Mouse (Mus musculus) mesoderm, embryonic 11.5 days (tissue): ENCODE data around the gene 3110082I17Rik.

ENCODE experiments used
- DNase-seq: peaks from one replicate; pipeline ENCODE4 v3.0.0-alpha.2; 2012; ENCODE audit warnings: low read depth, low spot score

Gene 3110082I17Rik

DNA sequence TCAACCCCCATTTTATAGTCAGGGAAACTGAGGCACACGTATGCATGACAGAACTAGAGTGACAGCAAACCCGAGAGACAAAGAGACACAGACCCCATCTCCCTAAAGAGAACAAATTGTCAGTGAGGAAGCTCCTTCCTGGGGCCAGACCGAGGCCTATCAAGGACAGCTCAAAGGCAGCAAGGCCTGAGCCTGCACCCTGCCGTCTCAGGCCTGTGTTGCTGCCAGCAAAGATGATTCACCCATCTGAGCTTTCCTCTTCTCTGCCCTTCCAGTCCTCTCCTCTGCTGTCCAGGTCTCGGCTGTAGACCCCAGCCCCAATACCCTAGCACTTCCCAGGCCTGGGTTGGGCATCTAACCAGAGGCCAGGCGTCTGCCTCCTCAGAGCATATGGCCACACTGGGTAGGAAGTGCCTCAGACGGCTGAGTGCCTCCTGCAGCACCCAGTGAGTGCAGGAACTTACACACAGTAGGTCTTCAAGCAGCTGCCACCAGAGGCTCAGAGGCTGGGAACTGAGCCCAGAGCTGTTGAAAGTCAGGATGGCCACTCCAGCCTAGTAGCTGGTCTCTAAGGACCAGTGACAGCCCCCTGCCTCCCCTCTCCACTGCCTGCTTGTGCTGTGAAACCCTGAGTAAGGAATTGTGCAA lies 133.2 kb downstream of the 3110082I17Rik start:
- no peak for DNase-seq

DNA sequence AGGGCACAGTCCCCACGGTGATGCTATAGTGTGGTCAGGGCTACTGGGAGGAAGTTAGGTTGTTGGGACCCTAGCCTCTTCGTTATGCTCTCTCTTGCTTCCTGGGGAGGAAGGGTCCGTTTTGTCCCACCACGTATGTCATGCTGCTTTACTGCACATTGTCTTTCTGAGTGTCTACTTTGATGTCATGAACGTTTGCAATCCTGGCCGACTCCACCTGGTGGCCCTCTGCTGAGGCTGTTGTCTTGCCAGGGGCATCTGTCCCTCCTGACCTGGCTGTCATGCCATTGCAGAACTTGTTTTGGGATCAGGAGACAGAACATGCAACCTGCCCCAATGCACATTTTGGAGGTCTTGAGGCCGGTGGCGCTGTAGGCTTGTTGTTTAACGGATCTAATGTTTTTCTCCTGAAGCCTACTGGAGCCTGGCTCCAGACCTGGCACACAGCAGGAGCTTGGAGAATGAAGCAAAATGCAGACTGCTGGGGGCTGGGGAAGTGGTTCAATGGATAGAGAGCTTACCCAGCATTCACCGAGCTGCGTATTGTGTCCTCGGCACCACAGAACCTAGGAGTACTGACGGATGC lies 134.1 kb downstream of the 3110082I17Rik start:
- DNase-seq: no peak

DNA sequence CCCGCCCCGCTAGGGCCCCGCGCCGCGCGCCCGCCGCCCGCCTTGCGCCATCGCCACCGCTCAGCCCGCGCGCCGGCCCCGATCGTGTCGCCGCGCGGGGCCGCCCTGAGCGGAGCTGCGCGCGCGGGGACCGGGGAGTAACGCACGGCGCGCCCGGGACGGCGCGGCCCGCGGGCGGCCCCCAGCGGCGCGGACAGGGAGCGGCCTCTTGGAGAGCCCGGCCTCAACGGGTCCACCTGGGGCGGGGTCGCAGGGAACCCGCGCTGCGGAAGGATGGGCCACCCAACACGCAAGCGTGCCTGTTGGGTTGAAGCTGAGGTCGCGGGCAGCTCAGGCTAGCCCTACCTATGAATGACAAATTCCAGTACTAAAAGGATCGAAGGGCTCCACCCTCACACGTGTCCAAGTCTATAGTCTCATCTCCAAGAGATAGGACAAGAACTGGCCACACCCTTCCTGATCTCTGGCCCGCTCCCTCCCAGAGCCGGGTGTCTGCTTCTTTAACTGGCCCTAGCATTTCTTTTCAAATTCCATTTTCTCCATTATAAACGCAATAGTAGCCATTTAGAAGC lies 134.8 kb downstream of the 3110082I17Rik start, which contains the start of gene Adap1:
TSS of gene Adap1 (minus strand) at position 228 of the 572 bp plus-strand sequence.
- peak; percentile 47 for DNase-seq

DNA sequence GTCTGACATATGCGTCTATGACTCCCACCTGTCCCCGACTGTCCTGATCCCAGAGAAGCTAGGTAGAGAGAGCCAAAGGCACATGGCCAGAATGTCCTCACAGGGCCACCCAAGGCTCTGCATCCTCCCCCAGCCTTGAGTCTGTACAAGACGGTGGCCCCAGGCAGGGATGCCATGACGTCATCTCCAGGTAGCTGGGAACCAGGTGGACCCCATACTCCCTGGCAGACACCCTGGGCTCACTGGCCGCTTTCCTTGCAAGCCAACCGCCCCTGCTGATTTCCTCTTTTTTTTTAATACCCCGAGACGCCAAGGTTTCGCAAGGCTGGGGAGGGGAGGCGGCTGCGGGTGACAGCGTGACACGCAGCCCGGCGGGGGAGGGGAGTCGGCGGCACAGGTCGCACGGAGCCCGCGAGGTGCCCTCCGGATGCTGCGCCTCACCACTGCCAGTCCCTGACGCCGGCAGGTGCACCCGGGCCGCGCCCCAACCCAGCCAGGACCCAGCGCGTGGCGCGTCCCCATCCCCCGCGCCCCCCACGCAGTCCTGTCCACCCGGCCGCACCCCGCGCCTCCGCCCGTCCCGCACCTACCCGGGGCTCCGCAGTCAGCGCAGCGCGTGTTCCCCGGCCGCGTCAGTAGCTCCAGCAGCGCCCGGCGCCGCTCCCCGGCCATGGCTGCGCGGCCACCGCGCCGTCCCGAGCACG lies 135.5 kb downstream of the 3110082I17Rik start:
- DNase-seq: no peak

DNA sequence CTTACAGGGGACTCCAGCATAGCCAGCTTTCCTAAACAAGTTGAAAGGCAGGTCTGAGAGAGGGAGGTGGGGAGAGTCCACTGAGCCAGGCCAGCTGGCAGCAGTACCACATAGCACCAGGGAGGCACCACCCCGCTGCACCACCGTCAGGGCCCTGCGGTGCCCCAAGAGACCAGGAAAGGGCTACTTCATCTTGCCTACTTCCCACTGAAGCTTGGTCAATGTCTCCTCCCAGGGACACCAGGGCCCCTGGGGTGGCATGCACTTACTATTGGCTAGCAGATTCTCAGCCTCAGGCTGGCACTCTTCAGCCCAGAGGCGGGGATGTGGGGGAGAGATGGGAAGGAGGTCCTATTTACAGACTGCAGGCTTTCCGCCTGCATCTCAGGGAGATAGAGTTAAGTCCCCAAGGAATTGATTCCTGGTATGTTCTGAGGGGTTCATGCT lies 136.3 kb downstream of the 3110082I17Rik start:
- DNase-seq: no peak

DNA sequence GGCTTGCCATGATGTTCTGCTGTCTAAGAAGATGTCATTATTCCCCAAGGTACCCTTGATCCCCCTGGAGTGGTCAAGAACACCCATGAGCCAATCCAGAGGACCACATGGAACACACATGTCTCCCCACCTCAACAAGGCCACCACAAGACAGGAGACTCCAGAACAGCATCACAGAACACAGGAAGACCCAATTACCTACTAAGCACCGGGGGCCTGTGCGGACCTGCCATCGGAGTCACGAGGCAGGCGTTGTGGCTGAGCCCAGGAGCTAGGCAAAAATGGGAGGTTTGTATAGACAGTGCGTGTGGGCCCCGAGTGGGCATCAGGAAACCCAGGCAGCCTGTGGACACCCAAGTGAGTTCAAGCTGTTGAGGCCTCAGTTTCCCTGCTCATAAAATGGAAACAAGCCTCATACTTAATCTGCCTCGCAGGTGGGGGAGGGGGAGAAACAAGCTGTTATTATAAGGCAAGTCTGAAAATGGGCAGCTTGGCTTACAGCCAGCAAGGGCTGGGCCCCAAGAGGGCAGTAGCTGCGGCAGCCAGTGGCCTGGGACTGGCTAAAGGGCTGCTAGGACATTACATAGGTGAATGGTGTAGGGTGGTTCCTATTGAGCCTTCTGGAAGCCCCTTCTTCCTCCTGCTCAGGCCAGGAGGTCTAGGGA lies 136.9 kb downstream of the 3110082I17Rik start:
- no peak for DNase-seq

DNA sequence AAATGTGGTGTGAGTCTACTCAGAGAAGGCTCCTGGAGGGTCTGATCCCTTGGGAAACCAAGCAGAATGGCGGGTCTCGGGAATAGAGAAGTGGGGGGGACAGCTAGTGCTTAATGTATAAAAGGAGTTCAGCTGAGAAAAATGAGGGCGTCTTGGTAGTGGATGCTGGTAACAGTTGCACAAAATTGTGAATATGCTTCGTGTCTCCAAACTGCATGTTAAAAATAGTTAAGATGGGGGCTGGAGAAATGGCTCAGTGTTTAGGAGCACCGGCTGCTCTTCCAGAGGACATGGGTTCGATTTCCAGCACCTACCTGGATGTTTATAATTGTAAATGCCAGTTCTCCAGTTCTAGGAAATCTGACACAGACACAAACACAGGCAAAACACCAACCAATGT lies 139.0 kb downstream of the 3110082I17Rik start:
- DNase-seq: no peak

DNA sequence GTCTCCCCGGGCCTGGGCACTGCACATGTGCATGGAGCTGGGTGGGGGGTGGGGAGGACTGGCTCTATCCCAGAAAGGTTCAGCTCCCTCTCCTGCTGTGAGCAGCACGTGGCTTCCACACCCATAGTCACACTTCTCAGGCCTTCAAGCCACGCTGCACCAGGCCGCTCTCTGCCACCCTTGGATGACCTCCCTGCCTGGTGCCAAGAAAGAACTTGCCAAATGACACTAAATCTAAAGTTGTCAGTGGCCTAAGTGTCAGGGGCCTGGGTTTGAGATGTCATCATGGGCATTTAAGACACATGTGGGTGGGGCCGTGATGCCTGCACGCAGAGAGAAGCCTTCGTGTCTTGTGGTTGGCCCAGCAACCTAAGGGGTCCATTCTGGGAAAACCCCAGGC lies 139.9 kb downstream of the 3110082I17Rik start:
- no peak for DNase-seq

DNA sequence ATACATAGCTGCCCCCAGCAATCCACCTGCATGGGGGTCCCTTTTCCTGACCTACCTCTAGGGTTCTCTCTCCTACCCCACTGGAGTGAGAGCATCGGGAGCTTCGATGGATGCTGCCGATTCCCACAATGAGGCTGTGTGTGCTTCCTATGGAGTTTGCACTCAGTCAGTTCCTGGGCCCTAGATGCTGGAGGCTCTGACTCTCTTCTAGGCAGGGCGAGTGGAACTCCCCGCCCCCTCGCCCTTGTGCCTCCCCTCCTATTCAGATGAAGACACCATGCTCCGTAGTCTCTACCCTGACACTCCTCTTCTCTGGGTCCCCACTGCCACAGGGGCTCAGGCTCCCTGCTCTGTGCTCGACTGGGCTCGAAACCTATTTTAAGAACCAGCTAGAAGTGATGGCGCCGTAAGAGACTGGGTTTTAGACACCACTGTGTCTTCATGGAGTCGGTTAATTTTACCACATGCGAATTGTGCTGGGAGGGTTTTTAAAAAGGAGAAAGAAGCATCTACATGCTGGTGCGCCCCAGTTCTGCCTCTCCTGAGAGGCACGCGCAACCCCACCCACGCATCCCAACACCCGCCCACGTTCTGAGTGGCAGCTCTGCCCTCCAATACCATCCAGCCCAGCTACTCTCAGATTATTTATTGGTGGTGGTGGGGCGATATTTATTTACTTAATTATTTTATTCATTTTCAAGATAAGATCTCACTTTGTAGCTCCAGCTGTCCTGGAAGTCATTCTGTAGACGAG lies 142.4 kb downstream of the 3110082I17Rik start:
- DNase-seq: no peak

DNA sequence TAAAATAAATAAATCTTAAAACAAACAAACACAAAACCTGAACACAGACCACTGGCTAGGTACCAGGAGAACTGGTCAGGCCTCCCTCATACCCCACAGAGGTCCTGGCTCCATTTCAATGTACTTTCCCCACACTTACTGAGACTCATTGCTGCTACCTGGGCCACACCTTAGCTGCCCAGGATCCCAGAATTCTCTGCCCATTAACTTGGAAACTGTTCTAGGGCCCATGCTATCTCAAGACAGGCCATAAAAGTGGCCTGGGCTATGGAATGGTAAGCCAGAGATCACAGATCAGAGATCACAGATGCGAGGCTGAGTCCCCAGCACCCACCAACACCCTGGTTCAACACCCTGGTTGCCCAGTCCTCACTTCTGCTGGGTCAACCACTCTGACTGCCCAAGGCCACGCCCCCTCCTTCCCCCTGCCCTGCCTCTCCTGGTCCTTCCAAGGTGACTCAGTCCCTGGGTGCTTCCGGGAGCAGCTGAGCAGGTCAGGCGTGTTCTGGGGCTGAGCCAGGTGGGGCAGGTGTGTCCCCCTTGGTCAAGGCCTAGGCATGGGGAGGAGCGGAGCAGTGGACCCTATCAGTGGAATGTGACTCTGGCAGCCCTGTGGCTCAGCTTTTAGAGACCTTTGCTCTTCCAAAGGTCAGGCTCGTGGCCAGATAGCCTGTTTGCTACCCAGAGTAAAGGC lies 143.2 kb downstream of the 3110082I17Rik start:
- no peak for DNase-seq

DNA sequence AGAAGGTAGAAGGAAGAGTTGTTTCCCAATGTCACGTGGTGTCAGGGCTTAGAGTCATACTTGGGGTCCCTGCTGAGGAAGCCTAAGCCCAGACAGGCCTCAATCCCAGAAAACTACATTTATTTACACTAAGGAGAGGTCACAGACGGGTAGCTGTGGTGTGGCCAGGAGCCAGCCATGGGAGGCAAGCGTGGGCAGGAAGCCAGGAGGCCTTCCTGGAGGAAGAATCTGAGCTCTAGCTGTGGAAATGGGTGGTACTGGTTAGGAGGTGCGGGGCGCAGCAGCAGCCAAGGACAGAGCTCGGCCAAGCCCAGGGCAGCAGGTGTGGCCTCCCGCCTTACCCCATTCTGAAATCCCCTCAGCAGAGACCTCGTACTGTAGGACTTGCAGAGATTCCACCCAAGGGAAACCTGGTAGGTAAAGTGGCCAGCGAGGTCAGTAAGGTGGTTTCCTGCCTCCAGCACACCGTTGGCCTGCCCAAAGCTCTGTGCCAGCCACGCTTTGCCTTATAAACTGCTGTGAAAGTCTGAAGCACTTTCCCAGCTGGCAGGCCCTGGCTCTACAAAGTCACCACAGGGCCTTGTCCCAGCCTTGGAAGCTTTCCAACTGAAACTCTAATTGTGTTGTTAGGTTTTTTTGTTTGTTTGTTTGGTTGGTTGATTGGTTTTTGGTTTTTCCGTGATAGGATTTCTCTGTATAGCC lies 145.2 kb downstream of the 3110082I17Rik start:
- DNase-seq: no peak

DNA sequence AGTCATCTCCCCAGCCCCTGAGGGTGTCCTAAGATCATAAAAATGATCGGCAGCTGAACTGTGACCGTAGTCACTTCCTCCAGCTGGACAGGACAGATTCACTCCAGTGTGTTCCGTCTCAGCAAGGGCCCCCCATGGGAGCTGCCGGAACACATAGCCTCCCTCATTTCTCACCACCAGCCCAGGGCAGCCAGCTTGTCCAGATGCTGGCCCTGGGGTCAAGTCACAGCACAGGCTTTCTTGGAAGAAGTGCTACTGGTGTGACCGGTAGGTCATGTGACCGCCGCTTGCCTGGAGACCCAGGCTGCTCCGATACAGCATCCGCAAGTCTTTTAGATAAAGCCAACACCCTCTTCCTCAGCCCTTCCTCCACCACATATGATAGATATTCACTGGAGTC lies 146.8 kb downstream of the 3110082I17Rik start:
- DNase-seq: no peak

DNA sequence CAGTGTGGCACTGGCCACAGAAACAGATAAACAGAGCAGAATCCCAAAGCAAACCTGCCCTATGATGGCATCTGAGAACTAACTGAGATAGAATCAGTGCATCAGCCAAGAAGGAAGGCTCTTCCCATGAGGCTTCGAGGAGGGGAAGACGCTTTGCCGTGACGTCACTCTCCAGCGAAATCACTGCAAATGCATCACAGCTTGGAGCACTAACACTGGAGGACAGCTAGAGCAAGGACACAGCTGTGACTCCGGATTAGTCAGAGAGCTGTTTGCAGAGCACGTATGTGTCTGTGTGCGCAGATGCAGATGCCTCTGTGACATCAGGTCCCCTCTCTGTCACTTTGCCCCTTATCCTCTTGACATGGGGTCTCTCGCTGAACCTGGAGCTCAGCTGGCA lies 148.5 kb downstream of the 3110082I17Rik start:
- DNase-seq: no peak

DNA sequence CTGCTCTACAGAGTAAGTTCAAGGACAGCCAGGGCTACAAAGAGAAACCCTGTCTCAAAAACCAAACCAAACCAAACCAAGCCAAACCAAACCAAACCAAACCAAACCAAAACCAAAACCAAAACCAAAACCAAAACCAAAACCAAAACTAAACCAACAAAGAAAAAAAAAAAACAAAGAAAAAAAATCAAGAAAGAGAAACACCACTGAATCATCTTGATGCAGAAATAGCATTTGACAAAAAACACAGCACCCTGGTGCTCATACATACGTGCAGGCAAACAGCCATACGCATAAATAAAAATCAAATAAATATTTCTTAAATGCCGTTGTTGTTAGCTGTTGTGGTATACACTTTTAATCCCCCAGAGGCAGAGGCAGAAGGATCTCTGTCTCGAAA lies 149.8 kb downstream of the 3110082I17Rik start:
- no peak for DNase-seq

DNA sequence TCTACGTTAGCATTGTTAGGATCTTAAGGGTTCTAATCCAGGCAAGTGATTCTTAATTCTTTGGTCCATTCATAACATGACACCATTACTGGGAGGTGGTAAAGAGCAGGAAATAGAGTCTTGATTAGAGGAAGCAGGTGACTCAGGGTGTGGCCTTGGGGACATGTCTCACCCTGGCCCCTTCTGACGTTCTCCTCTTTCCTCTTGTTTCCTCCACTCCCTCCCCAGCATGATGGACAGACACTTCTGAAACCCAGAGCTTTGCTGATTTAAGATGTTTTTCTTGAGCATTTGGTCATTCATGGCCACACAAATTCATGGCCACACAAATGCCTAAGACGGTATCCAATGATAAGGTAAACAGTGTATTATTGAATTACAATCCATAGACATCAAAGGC lies 150.4 kb downstream of the 3110082I17Rik start:
- DNase-seq: no peak
